Mouse (Mus musculus) megakaryocyte-erythroid progenitor cell, adult 5-6 weeks (primary cell): ENCODE results near the gene Smok2b. TPM values are rescaled to one million over a fixed set of nuclear protein-coding genes. Genes with fewer than 3 reads are reported as not detected.
"Not testable (repeated sequence)": the region's sequence is repeated elsewhere in the genome, so short reads cannot be mapped to it uniquely, and the experiment has no call there.

Source experiments
- ATAC-seq: replicated peaks from 2 replicates; pipeline ENCODE4 v1.8.0; 2016; ENCODE audit warnings: mild to moderate bottlenecking, inconsistent platforms; ENCODE audit not compliant: severe bottlenecking, poor library complexity, low FRiP score, low TSS enrichment
- total RNA-seq, 2 experiments: library from RNA; stranded (forward) in 1 of 2; stranded (reverse) in 1 of 2; fragments of 200-1000, 215-1000 nt in 1 of 2; fragments of >200 nt in 1 of 2; fragmentation: Nextera tagmentation in 1 of 2; gene quantifications; 2 replicates each; pipeline ENCODE4 v1.2.3; 2014 to 2017

Smok2b gene
- total RNA-seq, 2 experiments from 2014 or later, result not detected

- ATAC-seq, result not testable (repeated sequence)
Measured at GRCm38 (mm10) chr17:13221921-13222320, 8.1 kb upstream of the Smok2b start.

GRCm38 (mm10) chr17:13239461-13239860 is 9.4 kb downstream of the Smok2b start:
- not testable (repeated sequence) for ATAC-seq

GRCm38 (mm10) chr17:13240807-13241727 is 11.0 kb downstream of the Smok2b start:
- ATAC-seq, result 0 out of 2 replicates have a peak, but pooled peaks have one; percentile 34

- ATAC-seq, result peak; percentile 59; the same call in 1 of the 2 replicates
Measured at GRCm38 (mm10) chr17:13254786-13255185, 24.7 kb downstream of the Smok2b start.

Other genes starting within 250 kb of the Smok2b start
- 75.6 and 80.8 TPM in 2 replicates for gene Wtap, start 236.1 kb upstream of the Smok2b start, total RNA-seq (2014; fragmentation: Nextera tagmentation)
- 367 and 387 TPM in 2 replicates for gene Wtap, start 236.1 kb upstream of the Smok2b start, total RNA-seq (2017)
- gene Sod2, start 223.4 kb upstream of the Smok2b start, total RNA-seq (2014; fragmentation: Nextera tagmentation), result 86.0 and 94.0 TPM in 2 replicates
- 95.3 and 124 TPM in 2 replicates for gene Sod2, start 223.4 kb upstream of the Smok2b start, total RNA-seq (2017)
- gene Gpr31b, start 178.0 kb upstream of the Smok2b start, total RNA-seq (2014; fragmentation: Nextera tagmentation), result not detected in 2 replicates
- not detected in 2 replicates for gene Gpr31b, start 178.0 kb upstream of the Smok2b start, total RNA-seq (2017)
- gene Tcp10b, start 169.2 kb upstream of the Smok2b start, total RNA-seq (2014; fragmentation: Nextera tagmentation), result not detected in 2 replicates
- 0.23 TPM in 1 of 2 replicates, not detected in the other for gene Tcp10b, start 169.2 kb upstream of the Smok2b start, total RNA-seq (2017)
- gene Unc93a, start 98.4 kb upstream of the Smok2b start, total RNA-seq (2014; fragmentation: Nextera tagmentation), result not detected in 2 replicates
- 0.33 TPM in 1 of 2 replicates, not detected in the other for gene Unc93a, start 98.4 kb upstream of the Smok2b start, total RNA-seq (2017)
- gene Smok2a, start 9.1 kb upstream of the Smok2b start, total RNA-seq (2014; fragmentation: Nextera tagmentation), result not detected in 2 replicates
- gene Smok2a, start 9.1 kb upstream of the Smok2b start, total RNA-seq (2017), result not detected in 2 replicates
- gene Tcp10c, start 124.3 kb downstream of the Smok2b start, total RNA-seq (2014; fragmentation: Nextera tagmentation), result not detected in 2 replicates
- not detected in 2 replicates for gene Tcp10c, start 124.3 kb downstream of the Smok2b start, total RNA-seq (2017)